Mouse (Mus musculus) liver, embryonic 12.5 days (tissue): ENCODE measurements around the gene Mtfr1l. TPM values are rescaled to one million over a fixed set of nuclear protein-coding genes. Genes with fewer than 3 reads are reported as not detected.

Source experiments
- ATAC-seq: fragments of 200-750 bp; cut with Nextera tagmentation; 2 replicates; pipeline ENCODE4 v1.8.0; 2017; ENCODE audit warnings: moderate number of reproducible peaks, mild to moderate bottlenecking, moderate library complexity
- H3K27ac ChIP-seq: fragments of 300-500 bp; sonication (generic); 2 replicates; pipeline ENCODE4 v1.5.1; 2016; ENCODE audit warnings: mild to moderate bottlenecking
- H3K27me3 ChIP-seq: fragments of 300-500 bp; sonication (generic); replicated peaks from 2 replicates; pipeline ENCODE4 v1.6.1; 2016; ENCODE audit warnings: mild to moderate bottlenecking, moderate library complexity
- H3K36me3 ChIP-seq: fragments of 300-500 bp; sonication (generic); 2 replicates; pipeline ENCODE4 v1.6.1; 2016; ENCODE audit warnings: mild to moderate bottlenecking, moderate library complexity
- H3K4me1 ChIP-seq: fragments of 300-500 bp; sonication (generic); 2 replicates; pipeline ENCODE4 v1.6.1; 2016
- H3K4me2 ChIP-seq: fragments of 300-500 bp; sonication (generic); 2 replicates; pipeline ENCODE4 v1.6.1; 2016; ENCODE audit warnings: mild to moderate bottlenecking, moderate library complexity
- H3K4me3 ChIP-seq: fragments of 300-500 bp; sonication (generic); 2 replicates; pipeline ENCODE4 v1.5.1; 2016; ENCODE audit warnings: mild to moderate bottlenecking, moderate library complexity
- H3K9ac ChIP-seq: fragments of 300-500 bp; sonication (generic); 2 replicates; pipeline ENCODE4 v1.6.1; 2016; ENCODE audit warnings: mild to moderate bottlenecking, moderate library complexity
- H3K9me3 ChIP-seq: fragments of 300-500 bp; sonication (generic); replicated peaks from 2 replicates; pipeline ENCODE4 v1.6.1; 2016; ENCODE audit warnings: mild to moderate bottlenecking, moderate library complexity
- WGBS: fragments of 180-500 bp; shearing (Covaris S2); methylation state at CpG from one replicate; pipeline ENCODE4 v1.1.7; 2016; ENCODE audit not compliant: insufficient replicate concordance; 5-methylcytosine and 5-hydroxymethylcytosine counted together
- polyA plus RNA-seq: library from polyadenylated mRNA; unstranded; fragments of >200 nt; fragmentation: Nextera tagmentation; extraction: Ambion mirVana; gene quantifications from 2 replicates; pipeline ENCODE4 v1.2.1, GENCODE M21; 2016

The Mtfr1l gene
- polyA plus RNA-seq, 1 experiment from 2014 or later: 69.3 TPM

GRCm38 (mm10) chr4:134553631-134554030, 18.4 kb upstream of the Mtfr1l start:
- H3K36me3 ChIP-seq: peaks cover 15% of the 10 kb centered on the region
- no peak overlapping the region for H3K9ac ChIP-seq
- peaks cover 9% of the 10 kb centered on the region for H3K27me3 ChIP-seq
- H3K4me2 ChIP-seq: no peak overlapping the region
- H3K4me1 ChIP-seq: peaks cover 38% of the 10 kb centered on the region
- peaks cover 5% of the 10 kb centered on the region for H3K9me3 ChIP-seq
- no peak overlapping the region for H3K27ac ChIP-seq
- whole genome bisulfite sequencing: 83% methylated on average over 1 of the region's 1 CpGs
- no peak for ATAC-seq
- no peak overlapping the region for H3K4me3 ChIP-seq

GRCm38 (mm10) chr4:134551494-134552316, 16.5 kb upstream of the Mtfr1l start, which contains the start of gene Selenon:
Gene Selenon, minus strand, starts transcription at chr4:134552166.
- H3K4me3 ChIP-seq: peak within 1 kb of the TSS; percentile 65
- 0 out of 2 replicates have a peak within 1 kb of the TSS, but pooled peaks have one; percentile 20 for H3K27ac ChIP-seq
- H3K9me3 ChIP-seq: peaks cover 5% of the 10 kb centered on the region
- H3K9ac ChIP-seq: peak within 1 kb of the TSS; percentile 72
- H3K4me1 ChIP-seq: peaks cover 48% of the 10 kb centered on the region
- ATAC-seq: peak; percentile 75
- H3K27me3 ChIP-seq: peaks cover 9% of the 10 kb centered on the region
- WGBS: 2% methylated on average over 53 of the region's 67 CpGs
- peak within 1 kb of the TSS; percentile 87 for H3K4me2 ChIP-seq
- peaks cover 22% of the 10 kb centered on the region for H3K36me3 ChIP-seq

GRCm38 (mm10) chr4:134549899-134550298, 14.7 kb upstream of the Mtfr1l start:
- 90% methylated on average over 8 of the region's 8 CpGs for WGBS
- no peak overlapping the region for H3K4me2 ChIP-seq
- no peak for ATAC-seq
- H3K4me1 ChIP-seq: peaks cover 42% of the 10 kb centered on the region
- no peak overlapping the region for H3K27ac ChIP-seq
- H3K27me3 ChIP-seq: peaks cover 9% of the 10 kb centered on the region
- no peak overlapping the region for H3K9ac ChIP-seq
- H3K36me3 ChIP-seq: peaks cover 32% of the 10 kb centered on the region
- H3K9me3 ChIP-seq: peaks cover 5% of the 10 kb centered on the region
- no peak overlapping the region for H3K4me3 ChIP-seq

GRCm38 (mm10) chr4:134548169-134548938, 13.2 kb upstream of the Mtfr1l start:
- Histone ChIP-seq H3K4me1 (peaks cover 46% of the 10 kb centered on the region), H3K9me3 (peaks cover 5% of the 10 kb centered on the region), H3K36me3 (peaks cover 38% of the 10 kb centered on the region), H3K4me3 (no peak overlapping the region), H3K27me3 (peaks cover 9% of the 10 kb centered on the region), H3K4me2 (peak overlapping the region; percentile 42), H3K9ac (peak overlapping the region; percentile 14; the same call in 1 of the 2 replicates), H3K27ac (peak overlapping the region; percentile 58)
- 44% methylated on average over 18 of the region's 18 CpGs for WGBS
- peak; percentile 41 for ATAC-seq

- Histone ChIP-seq H3K9me3 (peaks cover 5% of the 10 kb centered on the region), H3K27ac (peak overlapping the region; percentile 36; the same call in 1 of the 2 replicates), H3K4me1 (peaks cover 41% of the 10 kb centered on the region), H3K4me3 (no peak overlapping the region), H3K36me3 (peaks cover 47% of the 10 kb centered on the region), H3K27me3 (peaks cover 9% of the 10 kb centered on the region), H3K9ac (no peak overlapping the region), H3K4me2 (no peak overlapping the region)
- WGBS: 75% methylated on average over 9 of the region's 9 CpGs
- no peak for ATAC-seq
Measured at GRCm38 (mm10) chr4:134546814-134547705, 11.9 kb upstream of the Mtfr1l start.

GRCm38 (mm10) chr4:134543261-134543660, 8.1 kb upstream of the Mtfr1l start:
- Histone ChIP-seq H3K27ac (no peak overlapping the region), H3K9ac (no peak overlapping the region), H3K36me3 (peaks cover 61% of the 10 kb centered on the region), H3K27me3 (no peaks in the 10 kb centered on the region), H3K9me3 (no peaks in the 10 kb centered on the region), H3K4me2 (no peak overlapping the region), H3K4me1 (peaks cover 23% of the 10 kb centered on the region), H3K4me3 (no peak overlapping the region)
- ATAC-seq: peak; percentile 49
- 11% methylated on average over 5 of the region's 5 CpGs for WGBS

GRCm38 (mm10) chr4:134542726-134543125, 7.5 kb upstream of the Mtfr1l start:
- Histone ChIP-seq H3K4me1 (peaks cover 18% of the 10 kb centered on the region), H3K9ac (no peak overlapping the region), H3K36me3 (peaks cover 61% of the 10 kb centered on the region), H3K27ac (no peak overlapping the region), H3K4me2 (no peak overlapping the region), H3K27me3 (no peaks in the 10 kb centered on the region), H3K4me3 (no peak overlapping the region), H3K9me3 (no peaks in the 10 kb centered on the region)
- WGBS: 76% methylated on average over 9 of the region's 9 CpGs
- 0 out of 2 replicates have a peak, but pooled peaks have one; percentile 1 for ATAC-seq

- Histone ChIP-seq H3K9me3 (no peaks in the 10 kb centered on the region), H3K36me3 (peaks cover 39% of the 10 kb centered on the region), H3K9ac (no peak overlapping the region), H3K4me3 (no peak overlapping the region), H3K27me3 (no peaks in the 10 kb centered on the region), H3K4me2 (no peak overlapping the region), H3K4me1 (peaks cover 21% of the 10 kb centered on the region), H3K27ac (no peak overlapping the region)
- WGBS: 80% methylated on average over 10 of the region's 10 CpGs
- ATAC-seq: no peak
Measured at GRCm38 (mm10) chr4:134538997-134539580, 3.9 kb upstream of the Mtfr1l start.

GRCm38 (mm10) chr4:134535787-134536151, 582 bp upstream of the Mtfr1l start:
- WGBS: 23% methylated on average over 8 of the region's 8 CpGs
- no peak for ATAC-seq
- Histone ChIP-seq H3K4me2 (peak overlapping the region; percentile 96), H3K9me3 (no peaks in the 10 kb centered on the region), H3K4me3 (peak overlapping the region; percentile 98), H3K27me3 (no peaks in the 10 kb centered on the region), H3K9ac (peak overlapping the region; percentile 95), H3K4me1 (peaks cover 35% of the 10 kb centered on the region), H3K27ac (peak overlapping the region; percentile 81), H3K36me3 (peaks cover 33% of the 10 kb centered on the region)

GRCm38 (mm10) chr4:134534124-134534886, 882 bp downstream of the Mtfr1l start:
- Histone ChIP-seq H3K36me3 (peaks cover 35% of the 10 kb centered on the region), H3K4me1 (peaks cover 35% of the 10 kb centered on the region), H3K4me3 (peak overlapping the region; percentile 98), H3K27ac (peak overlapping the region; percentile 81), H3K4me2 (peak overlapping the region; percentile 96), H3K9ac (peak overlapping the region; percentile 95), H3K9me3 (no peaks in the 10 kb centered on the region), H3K27me3 (no peaks in the 10 kb centered on the region)
- peak; percentile 74 for ATAC-seq
- under 1% methylated on average over 56 of the region's 57 CpGs for WGBS
